Mouse (Mus musculus): ENCODE data around the gene Fga.

DNA sequence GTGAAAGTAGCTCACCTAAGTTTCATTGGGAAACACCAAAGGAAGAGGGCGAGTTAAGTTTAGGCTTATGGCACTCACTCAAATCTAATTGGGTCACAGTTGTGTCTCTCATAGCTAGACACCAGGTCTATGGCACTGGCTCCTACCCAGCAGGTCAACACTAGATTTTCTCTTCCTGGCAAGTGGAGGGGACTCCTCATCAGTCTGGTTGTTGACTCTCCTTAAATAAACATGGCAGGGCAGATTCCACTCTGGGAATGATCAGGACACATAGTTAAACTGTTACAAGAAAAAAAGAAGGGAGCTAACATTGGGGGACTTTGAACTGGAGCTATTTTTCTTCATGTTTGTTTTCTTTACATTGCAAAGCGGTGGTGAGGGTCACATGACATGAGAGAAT lies 5.5 kb upstream of the Fga start:
- TF ChIP-seq CTCF (IDR thresholded peaks at IDR 0.05; ENCODE audit: low read depth, low read length) (no peak), EP300 (IDR thresholded peaks at IDR 0.05; ENCODE audit: insufficient read depth, low read depth, low read length) (no peak), POLR2A (IDR thresholded peaks at IDR 0.05; ENCODE audit: insufficient read depth, low read length) (no peak)

Data from ES-Bruce4 (cell line).